Mouse (Mus musculus) MEL (cell line): Measurements from ENCODE around the gene Zfp654. TPM values are rescaled to one million over a fixed set of nuclear protein-coding genes. Genes with fewer than 3 reads are reported as not detected.

Experiments
- DNase-seq: peaks from one replicate; pipeline ENCODE4 v3.0.0; 2011; ENCODE audit warnings: low read depth, low spot score
- H3K27ac ChIP-seq: 2 replicates; pipeline ENCODE4 v1.5.1; 2012; ENCODE audit warnings: low read depth, mild to moderate bottlenecking, control low read depth, low read length, moderate library complexity; ENCODE audit not compliant: control insufficient read depth
- H3K27me3 ChIP-seq, 2 experiments: fragments of 150-350 bp in 1 of 2; sonication (generic) in 1 of 2; 2 replicates each; pipeline ENCODE4 v1.6.1; 2012; ENCODE audit warnings: low read length in 2 of 2, mild to moderate bottlenecking in 2 of 2, improper control_type of control experiment in 1 of 2, moderate library complexity in 1 of 2; ENCODE audit not compliant: insufficient read depth in 2 of 2, control insufficient read depth in 1 of 2
- H3K36me3 ChIP-seq, 2 experiments: 2 replicates each; pipeline ENCODE4 v1.6.1; 2012 to 2014; ENCODE audit warnings: low read length in 2 of 2, improper control_type of control experiment in 1 of 2, inconsistent platforms in 1 of 2, mild to moderate bottlenecking in 1 of 2; ENCODE audit not compliant: insufficient read depth in 2 of 2, control insufficient read depth in 1 of 2
- H3K4me1 ChIP-seq, 2 experiments: fragments of 150-350 bp in 1 of 2; sonication (generic) in 1 of 2; 2 replicates each; pipeline ENCODE4 v1.6.1; 2012; ENCODE audit warnings: low read length in 2 of 2, improper control_type of control experiment in 1 of 2, mild to moderate bottlenecking in 1 of 2; ENCODE audit not compliant: insufficient read depth in 2 of 2, control insufficient read depth in 1 of 2
- H3K4me3 ChIP-seq, 2 experiments: fragments of 150-350 bp in 1 of 2; sonication (generic) in 1 of 2; 2 replicates each; pipeline ENCODE4 v1.5.1; 2012; ENCODE audit warnings: low read depth in 2 of 2, low read length in 2 of 2, mild to moderate bottlenecking in 2 of 2, moderate library complexity in 2 of 2, control low read depth in 1 of 2, improper control_type of control experiment in 1 of 2; ENCODE audit not compliant: control insufficient read depth in 1 of 2, insufficient read depth in 1 of 2
- H3K79me2 ChIP-seq: 2 replicates; pipeline ENCODE4 v1.6.1; 2012; ENCODE audit warnings: mild to moderate bottlenecking, low read length, moderate library complexity; ENCODE audit not compliant: control insufficient read depth, poor library complexity, insufficient read depth
- H3K9ac ChIP-seq: 2 replicates; pipeline ENCODE4 v1.6.1; 2012; ENCODE audit warnings: low read depth, mild to moderate bottlenecking, control low read depth, low read length, moderate library complexity; ENCODE audit not compliant: control insufficient read depth, poor library complexity, severe bottlenecking
- H3K9me3 ChIP-seq: fragments of 150-350 bp; sonication (generic); replicated peaks from 2 replicates; pipeline ENCODE4 v1.6.1; 2012; ENCODE audit warnings: mild to moderate bottlenecking, low read length, improper control_type of control experiment, moderate library complexity; ENCODE audit not compliant: insufficient read depth
- CHD1 ChIP-seq: IDR thresholded peaks from 2 replicates; pipeline ENCODE4 v1.6.1; 2012; ENCODE audit warnings: low read depth, mild to moderate bottlenecking, inconsistent platforms, low read length, improper control_type of control experiment
- EP300 ChIP-seq, 2 experiments: IDR thresholded peaks; 2 replicates each; pipeline ENCODE4 v1.6.1; 2011; ENCODE audit warnings: improper control_type of control experiment in 2 of 2, low read length in 2 of 2, low read depth in 1 of 2, mild to moderate bottlenecking in 1 of 2
- ETS1 ChIP-seq: IDR thresholded peaks from 2 replicates; pipeline ENCODE4 v1.6.1; 2012; ENCODE audit warnings: low read depth, mild to moderate bottlenecking, inconsistent platforms, low read length, improper control_type of control experiment, moderate library complexity
- HCFC1 ChIP-seq: IDR thresholded peaks from 2 replicates; pipeline ENCODE4 v1.6.1; 2012; ENCODE audit warnings: low read depth, mild to moderate bottlenecking, inconsistent platforms, low read length, improper control_type of control experiment, moderate library complexity
- KAT2A ChIP-seq: conservative IDR thresholded peaks from 2 replicates; pipeline ENCODE4 v1.6.1; 2012; ENCODE audit warnings: low read depth, low read length, improper control_type of control experiment, inconsistent platforms
- MAFK ChIP-seq: IDR thresholded peaks from 2 replicates; pipeline ENCODE4 v1.6.1; 2011; ENCODE audit warnings: low read depth, mild to moderate bottlenecking, low read length, improper control_type of control experiment, borderline replicate concordance
- MAX ChIP-seq: IDR thresholded peaks from 2 replicates; pipeline ENCODE4 v1.6.1; 2011; ENCODE audit warnings: low read length, improper control_type of control experiment
- MXI1 ChIP-seq: IDR thresholded peaks from 2 replicates; pipeline ENCODE4 v1.6.1; 2011; ENCODE audit warnings: mild to moderate bottlenecking, low read depth, low read length, improper control_type of control experiment
- POLR2AphosphoS2 ChIP-seq: IDR thresholded peaks from 2 replicates; pipeline ENCODE4 v1.6.1; 2011; ENCODE audit warnings: low read length, improper control_type of control experiment
- SIN3A ChIP-seq: IDR thresholded peaks from 2 replicates; pipeline ENCODE4 v1.6.1; 2012; ENCODE audit warnings: low read length, improper control_type of control experiment, inconsistent platforms
- ZMIZ1 ChIP-seq: IDR thresholded peaks from 2 replicates; pipeline ENCODE4 v1.6.1; 2012; ENCODE audit warnings: low read depth, mild to moderate bottlenecking, inconsistent platforms, low read length, improper control_type of control experiment, moderate library complexity
- polyA plus RNA-seq, 2 experiments: library from polyadenylated mRNA; stranded (reverse) in 1 of 2; unstranded in 1 of 2; fragments of >175 nt in 1 of 2; fragments of >200 nt in 1 of 2; gene quantifications; 2 replicates each; pipeline versions ENCODE4 v1.2.1 to v1.2.4; 2012; ENCODE audit warnings: low replicate concordance in 2 of 2, low read depth in 1 of 2; ENCODE audit not compliant: insufficient read length in 2 of 2, insufficient read depth in 1 of 2, missing spikeins in 1 of 2
- total RNA-seq: library from RNA; depleted of rRNA; stranded (reverse); fragments of 300-350 nt; gene quantifications from 2 replicates; pipeline ENCODE4 v1.2.3, GENCODE M21; 2012

Gene Zfp654
- total and polyA plus RNA-seq, 3 experiments: 5.0 to 61.6 (median 6.9) TPM

GRCm38 (mm10) chr16:64856946-64857345, 5.5 kb upstream of the Zfp654 start:
- Histone ChIP-seq H3K9me3 (no peaks in the 10 kb centered on the region), H3K36me3 (peaks cover 25% of the 10 kb centered on the region in 2 experiments), H3K4me1 (peaks cover 5 to 8% of the 10 kb centered on the region in 2 experiments), H3K4me3 (no peak overlapping the region), H3K79me2 (peaks cover 27% of the 10 kb centered on the region), H3K9ac (no peak overlapping the region), H3K27ac (no peak overlapping the region), H3K27me3 (no peaks in the 10 kb centered on the region)
- no peak for DNase-seq
- peak; percentile 65; the same call in 1 of the 2 replicates for TF ChIP-seq MAFK
- TF ChIP-seq SIN3A: no peak

- H3K36me3 ChIP-seq: peaks cover 25 to 30% of the 10 kb centered on the region in 2 experiments
- peaks cover 9 to 12% of the 10 kb centered on the region in 2 experiments for H3K4me1 ChIP-seq
- peaks cover 48% of the 10 kb centered on the region for H3K79me2 ChIP-seq
- H3K27ac ChIP-seq: peak overlapping the region; percentile 95
- H3K9me3 ChIP-seq: no peaks in the 10 kb centered on the region
- H3K9ac ChIP-seq: peak overlapping the region; percentile 97
- DNase-seq: peak; percentile 74
- no peaks in the 10 kb centered on the region for H3K27me3 ChIP-seq
- 0 out of 2 replicates have a peak, but pooled peaks have one; percentile 8 for TF ChIP-seq MAX
- 0 out of 2 replicates have a peak, but pooled peaks have one; percentile 15 for TF ChIP-seq ZMIZ1
- no peak for TF ChIP-seq POLR2AphosphoS2
- no peak for TF ChIP-seq ETS1
- TF ChIP-seq CHD1: peak; percentile 80; the same call in 1 of the 2 replicates
- 0 out of 4 replicates have a peak, but pooled peaks of 1 of the 2 experiments have one; percentile 7 for TF ChIP-seq EP300 (IDR thresholded peaks at IDR 0.05; ENCODE audit: low read depth in 1 of 2, low read length in 2 of 2)
- 0 out of 2 replicates have a peak, but pooled peaks have one; percentile 12 for TF ChIP-seq HCFC1
- peak; percentile 87 for TF ChIP-seq SIN3A
- peak; percentile 76 for TF ChIP-seq MXI1
- H3K4me3 ChIP-seq: peak overlapping the region; percentile 95 to 100
Observed at GRCm38 (mm10) chr16:64852891-64853290, 1.4 kb upstream of the Zfp654 start.

GRCm38 (mm10) chr16:64852441-64852871, 1.0 kb upstream of the Zfp654 start:
- Histone ChIP-seq H3K4me1 (peaks cover 10 to 12% of the 10 kb centered on the region in 2 experiments), H3K27me3 (no peaks in the 10 kb centered on the region), H3K9ac (peak overlapping the region; percentile 97), H3K27ac (peak overlapping the region; percentile 95), H3K4me3 (peak overlapping the region; percentile 95 to 100), H3K9me3 (no peaks in the 10 kb centered on the region), H3K79me2 (peaks cover 50% of the 10 kb centered on the region), H3K36me3 (peaks cover 25 to 28% of the 10 kb centered on the region in 2 experiments)
- no peak for TF ChIP-seq KAT2A
- 0 out of 2 replicates have a peak, but pooled peaks have one; percentile 10 for TF ChIP-seq MAX
- DNase-seq: no peak
